Mouse (Mus musculus): Measurements from ENCODE around the gene Pgs1. TPM values are rescaled to one million over a fixed set of nuclear protein-coding genes. Genes with fewer than 3 reads are reported as not detected.

Gene Pgs1
- polyA plus RNA-seq, 1 experiment: 44.8 TPM

DNA sequence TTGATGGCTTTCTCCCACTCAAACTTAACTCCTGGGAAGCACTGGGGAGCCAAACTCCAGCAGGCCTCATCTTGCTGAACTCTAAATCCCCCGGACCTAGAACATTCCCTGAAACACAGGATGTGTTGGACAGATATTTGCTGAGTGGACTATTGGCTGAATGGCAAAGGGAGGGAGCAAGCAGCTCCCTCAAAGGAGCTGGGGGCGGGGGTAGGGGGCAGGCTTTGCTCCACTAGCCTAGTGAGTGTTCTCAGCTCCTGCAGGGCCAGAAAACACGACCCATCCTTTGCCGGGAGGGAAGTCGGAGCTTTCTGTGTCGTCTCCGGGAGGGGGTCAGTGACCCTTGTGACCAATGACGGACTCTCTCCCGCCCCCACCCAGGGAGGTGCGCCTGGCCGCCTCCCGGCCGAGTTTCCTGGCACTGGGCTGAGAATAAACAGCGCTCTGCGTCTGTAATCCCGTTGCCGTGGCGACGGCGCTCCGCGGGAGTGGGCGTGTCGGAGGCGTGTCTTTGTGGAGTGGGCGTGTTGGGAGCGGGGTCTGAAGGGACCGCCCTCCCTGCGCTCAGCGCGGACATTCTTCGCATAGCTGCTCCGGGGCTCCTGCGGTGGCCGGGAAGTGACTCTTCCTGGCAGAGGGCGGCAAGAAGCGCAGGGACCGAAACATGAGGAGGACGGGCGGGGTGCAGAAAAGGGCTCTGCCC is 22.9 kb upstream of the Pgs1 start:
- DNase-seq (ENCODE audit: low read depth): no peak

DNA sequence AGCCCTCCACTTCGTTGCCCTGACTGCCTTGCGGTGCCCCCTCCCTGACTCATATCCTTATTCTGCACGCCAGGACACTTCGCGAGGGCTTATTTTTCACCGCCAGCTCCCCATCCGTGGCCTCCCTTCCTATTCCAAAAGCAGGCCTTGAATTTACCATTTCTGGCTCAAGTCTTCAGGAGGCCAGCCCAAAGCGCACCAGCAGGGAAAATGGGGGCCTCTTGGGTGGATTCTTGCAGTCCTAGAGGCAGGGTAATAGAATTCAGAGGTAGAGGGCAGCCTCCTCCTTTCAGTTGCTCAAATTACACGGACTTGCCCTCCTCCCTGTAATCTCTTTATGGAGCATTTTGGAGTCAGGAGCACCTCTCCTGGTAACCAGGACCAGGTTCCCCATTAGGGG is 22.2 kb upstream of the Pgs1 start:
- no peak for DNase-seq (ENCODE audit: low read depth)

DNA sequence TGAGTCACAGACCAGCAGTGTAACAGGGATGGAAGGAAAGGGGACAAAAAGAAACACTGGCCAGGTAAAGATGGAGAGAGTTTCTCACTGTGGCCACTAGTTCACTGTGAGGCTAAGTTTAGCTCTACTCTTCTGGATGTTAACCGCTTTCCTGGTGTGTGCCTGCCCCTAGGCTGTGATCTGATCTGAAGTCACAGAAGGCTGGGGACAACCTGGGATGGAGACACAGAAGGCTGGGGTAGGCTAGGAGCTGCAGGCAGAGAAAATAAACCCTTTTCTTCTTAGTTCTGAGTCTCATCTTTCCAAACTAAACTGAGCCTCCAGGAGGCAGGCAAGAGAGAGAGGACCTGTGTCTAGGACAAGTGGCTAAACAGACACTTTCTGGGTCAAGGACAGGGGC is 21.8 kb upstream of the Pgs1 start:
- DNase-seq (ENCODE audit: low read depth): no peak

DNA sequence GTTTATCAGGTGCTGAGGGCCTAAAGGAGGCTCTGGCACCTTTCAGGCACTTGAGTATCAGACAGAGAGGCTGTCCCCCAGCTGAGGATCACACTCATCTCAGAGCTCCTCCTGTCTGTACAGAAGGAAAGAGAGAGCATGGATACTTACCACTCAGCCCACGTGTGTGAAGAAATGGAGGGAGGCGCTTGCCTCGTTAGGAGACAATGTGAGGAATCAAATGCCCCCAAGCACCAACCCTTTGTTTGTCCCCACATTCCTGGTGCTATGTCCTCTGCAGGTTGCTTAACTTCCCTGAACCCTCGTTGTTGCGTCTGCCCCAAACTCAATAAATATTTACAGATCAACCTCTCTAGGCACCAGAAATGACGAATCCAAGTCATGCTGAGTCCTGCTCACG is 21.0 kb upstream of the Pgs1 start:
- no peak for DNase-seq (ENCODE audit: low read depth)

DNA sequence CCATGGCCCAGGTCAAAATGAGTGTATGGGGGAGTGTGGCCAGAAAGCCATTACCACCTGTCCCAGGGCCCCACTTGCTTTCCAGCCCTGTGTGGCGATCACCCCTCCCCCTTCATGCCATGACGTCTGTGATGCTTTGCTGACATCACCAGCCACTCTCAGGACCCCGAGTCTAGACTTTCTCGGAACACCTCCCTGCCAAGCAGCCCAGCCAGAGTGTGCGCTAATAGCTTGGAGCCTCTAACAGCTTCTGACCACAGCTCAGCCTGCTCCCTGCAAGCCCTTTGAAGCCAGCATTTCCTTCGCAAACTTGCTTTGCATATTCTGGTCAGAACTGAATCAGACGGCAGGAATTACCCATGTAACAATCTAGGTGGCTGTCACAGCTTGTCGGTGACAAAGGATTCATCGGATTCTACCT is 20.5 kb upstream of the Pgs1 start:
- no peak for DNase-seq (ENCODE audit: low read depth)

DNA sequence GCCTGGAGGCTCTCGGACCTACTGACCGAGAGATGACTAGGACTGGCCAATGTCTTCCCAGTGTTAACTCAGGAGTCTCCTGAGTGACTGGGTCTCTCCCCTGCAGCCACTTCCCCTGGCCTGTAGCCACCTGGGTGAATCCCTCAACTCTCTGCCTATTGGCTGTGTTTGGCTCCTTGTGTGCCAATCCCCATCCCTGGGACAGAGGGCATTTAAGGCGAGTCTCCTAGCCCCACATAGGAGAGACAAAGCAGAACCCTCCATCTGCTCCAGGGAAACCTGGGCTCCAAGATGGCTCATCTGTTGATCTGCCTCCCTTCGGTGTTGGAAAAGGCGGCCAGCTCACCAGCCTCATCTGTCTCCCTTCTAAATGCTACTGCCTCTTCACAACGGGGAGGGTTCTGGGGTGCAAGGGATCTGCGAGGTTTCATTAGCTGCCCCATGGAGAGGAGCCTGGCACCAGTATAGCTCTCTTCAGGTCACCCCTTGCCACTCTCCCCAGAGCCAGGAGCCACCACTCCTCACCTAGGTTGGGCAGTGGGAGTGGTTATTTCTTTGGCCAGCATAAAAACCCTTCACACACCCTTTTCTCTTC is 19.5 kb upstream of the Pgs1 start:
- DNase-seq (ENCODE audit: low read depth): no peak

DNA sequence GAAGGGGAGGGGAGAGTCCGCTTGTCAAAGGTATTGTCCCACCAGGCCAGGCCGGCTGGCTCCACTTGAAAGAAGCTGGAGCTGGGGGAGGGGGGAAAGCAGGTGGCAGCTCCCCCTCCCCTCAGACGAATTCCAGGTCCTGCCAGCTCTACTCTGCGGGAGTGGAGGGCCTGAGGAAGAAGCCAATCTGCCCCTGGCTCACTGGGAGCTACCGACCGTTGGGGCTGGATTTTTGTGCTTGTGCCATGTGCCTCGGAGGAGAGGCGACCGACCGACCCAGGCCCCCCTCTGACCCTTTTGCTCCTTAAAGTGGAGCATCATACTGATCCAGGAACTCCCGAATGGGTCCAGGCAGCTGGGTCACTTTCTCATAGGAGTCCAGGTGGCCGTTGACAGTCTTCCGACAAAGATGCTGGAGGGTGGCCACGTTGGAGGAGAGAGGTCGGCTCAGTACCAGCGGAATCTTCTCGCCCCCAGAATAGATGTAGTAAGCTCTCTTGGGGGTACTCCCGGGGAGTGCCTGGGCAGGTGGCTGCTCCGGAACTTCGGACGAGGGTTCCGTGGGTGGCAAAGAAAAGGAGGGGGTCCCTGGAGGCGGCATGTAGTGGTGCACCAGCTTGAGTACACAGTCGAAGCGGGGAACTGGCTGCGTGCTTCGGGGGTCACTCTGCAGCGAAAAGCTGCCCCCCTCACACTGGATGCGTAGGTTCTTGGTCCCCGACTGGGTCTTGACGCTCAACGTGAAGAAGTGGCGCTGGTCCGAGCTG is 18.7 kb upstream of the Pgs1 start:
- DNase-seq (ENCODE audit: low read depth): no peak

DNA sequence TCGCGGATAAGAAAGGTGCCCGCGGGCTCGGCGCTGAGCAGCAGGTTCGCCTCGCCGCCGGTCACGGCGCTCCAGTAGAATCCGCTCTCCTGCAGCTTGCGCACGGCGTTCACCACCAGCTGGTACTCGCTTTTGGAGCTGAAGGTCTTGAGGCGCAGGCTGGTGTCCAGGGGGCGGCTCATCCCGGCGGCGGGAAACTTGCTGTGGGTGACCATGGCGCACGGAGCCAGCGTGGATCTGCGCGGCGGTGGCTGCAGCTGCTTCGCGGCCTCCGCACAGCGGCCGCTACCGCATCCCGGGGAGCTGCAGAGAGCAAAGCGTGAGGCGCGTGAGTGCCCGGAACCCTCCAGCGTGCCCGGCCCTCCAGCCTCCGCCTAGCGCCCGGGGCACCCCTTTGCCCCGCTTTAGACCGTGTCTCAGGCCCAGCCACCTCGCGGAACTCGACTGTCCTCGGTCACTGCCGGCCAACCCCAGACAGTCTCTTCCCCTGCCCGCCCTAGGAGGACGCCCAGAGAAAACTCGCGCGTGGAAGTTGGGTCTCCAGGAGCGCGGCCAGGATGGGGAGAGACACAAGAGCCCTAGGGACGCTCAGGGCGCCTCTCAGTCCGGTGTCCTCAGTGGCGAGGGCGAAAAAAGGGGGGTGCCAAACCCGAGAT is 17.9 kb upstream of the Pgs1 start:
- DNase-seq (ENCODE audit: low read depth): no peak

DNA sequence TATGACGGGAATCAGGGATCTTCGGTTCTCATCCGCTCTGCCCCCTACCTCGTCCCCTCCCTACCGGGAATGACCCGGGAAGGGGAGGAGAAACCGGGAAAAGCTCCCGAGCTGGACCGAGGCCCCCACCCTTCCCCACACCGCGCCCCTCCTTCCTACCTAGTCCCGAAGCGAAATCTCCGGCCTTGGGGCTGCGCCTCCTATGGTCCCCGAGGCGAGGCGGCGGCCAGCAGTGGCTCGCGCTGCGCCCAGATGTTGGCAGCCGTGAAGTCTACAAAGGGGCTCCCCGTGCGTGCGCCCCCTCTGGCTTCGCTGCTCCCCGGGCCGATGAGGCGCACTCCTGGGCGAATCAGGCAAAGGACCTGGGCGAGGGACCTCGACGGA is 17.4 kb upstream of the Pgs1 start:
- no peak for DNase-seq (ENCODE audit: low read depth)

DNA sequence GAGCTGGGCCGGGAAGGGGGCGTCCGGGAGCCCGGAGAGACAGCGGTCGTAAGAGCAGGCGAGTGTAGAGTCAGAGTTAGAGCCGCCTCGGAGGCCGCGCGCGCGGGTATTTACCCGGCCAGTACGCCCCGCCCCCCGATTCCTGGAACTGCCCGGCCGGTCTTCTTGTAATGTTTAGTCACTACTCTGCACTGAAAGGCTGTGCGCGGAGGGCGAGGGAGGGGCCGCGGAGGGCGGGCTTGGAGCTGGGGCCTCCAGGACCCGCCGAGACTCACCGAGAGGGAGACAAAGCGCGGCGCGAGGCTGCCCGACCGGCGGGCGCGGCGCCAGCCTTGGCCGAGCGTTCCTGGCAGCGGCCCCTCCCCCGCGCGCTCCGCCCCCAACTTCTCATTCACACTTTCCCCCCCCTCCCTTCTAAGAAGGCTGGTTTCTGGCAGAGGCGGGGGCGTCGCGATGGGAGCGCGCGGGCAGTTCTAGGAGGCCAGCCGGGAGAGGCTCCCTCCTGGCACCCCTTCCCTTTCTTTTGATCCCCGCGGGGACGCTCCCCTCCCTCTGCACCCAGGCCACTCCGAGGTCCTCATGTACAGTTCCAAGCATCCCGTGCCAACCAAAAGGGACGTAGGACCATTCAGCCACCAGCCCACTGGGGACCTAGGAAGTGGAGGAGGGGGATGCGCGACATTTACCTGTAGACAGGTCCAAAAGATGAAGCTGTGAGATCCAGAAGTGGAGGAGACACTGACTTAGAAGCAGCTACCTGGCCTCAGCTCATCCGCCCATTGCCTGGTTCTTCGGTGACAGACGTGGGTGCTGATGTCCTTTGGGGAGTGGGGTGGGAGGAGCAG is 16.8 kb upstream of the Pgs1 start:
- DNase-seq (ENCODE audit: low read depth): no peak

DNA sequence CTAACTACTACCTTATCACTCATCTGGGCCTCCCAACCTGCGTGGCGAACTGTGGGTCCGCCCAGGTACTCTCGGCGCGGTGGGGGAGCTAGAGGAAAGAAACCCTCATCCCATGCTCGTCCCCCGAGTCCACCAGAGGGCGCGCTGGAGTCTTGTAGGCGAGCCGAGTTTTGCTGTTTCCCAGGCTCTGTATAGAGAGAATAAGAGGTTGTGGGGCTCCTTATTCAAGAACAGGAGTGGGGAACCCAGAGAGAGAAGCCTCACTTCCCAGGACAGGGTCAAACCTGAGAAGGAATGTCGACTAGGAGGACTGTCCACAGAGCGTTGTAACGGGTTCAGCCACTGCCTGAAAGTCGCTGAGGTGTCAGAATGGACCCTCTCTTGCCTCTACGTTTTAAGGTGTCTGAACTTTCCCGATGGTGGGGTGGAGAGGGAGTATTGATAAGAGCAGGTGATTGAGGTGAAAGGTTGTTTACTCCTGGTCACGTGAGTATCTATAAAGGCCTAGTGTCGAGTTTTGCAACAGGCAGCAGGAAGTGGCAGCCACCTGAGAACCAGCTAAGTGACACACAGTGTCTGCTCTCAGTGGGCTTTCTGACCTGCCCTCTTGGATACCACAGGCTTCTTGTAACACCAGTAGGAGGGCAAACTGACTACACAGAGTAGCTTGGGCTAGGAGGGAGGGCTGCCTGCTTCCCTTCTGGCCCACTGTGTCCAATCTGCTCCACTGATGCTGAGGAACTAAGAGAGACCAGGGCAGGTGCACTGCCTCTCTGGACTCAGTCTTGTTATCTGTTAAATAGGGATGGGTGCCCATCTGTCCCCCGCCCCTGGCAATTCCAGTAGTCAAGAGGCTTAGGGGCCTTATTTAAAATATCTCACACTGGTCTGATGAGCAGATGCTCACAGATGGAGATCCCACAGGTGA is 15.9 kb upstream of the Pgs1 start, which contains the start of gene Socs3:
Gene Socs3 (minus strand): TSS at position 103 of the 928 bp plus-strand sequence.
- no peak for DNase-seq (ENCODE audit: low read depth)

DNA sequence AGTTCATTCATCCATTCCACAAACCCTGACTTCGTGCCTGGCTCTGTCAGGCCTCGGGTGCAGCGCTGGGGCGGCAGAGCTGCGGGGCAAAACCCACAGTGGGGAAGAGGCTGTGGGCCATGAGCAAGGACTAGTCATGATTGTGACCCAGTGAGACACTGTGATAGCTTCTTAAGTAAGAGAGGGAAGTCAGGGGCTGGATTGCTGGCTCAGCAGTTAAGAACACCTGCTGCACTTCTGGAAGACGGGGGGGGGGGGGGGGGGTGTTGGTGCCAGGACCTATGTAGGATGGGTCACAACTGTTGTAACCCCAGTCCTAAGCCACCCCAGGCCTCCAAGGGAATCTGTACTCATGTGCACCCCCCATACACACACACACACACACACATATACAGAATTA is 15.0 kb upstream of the Pgs1 start:
- DNase-seq (ENCODE audit: low read depth): no peak

DNA sequence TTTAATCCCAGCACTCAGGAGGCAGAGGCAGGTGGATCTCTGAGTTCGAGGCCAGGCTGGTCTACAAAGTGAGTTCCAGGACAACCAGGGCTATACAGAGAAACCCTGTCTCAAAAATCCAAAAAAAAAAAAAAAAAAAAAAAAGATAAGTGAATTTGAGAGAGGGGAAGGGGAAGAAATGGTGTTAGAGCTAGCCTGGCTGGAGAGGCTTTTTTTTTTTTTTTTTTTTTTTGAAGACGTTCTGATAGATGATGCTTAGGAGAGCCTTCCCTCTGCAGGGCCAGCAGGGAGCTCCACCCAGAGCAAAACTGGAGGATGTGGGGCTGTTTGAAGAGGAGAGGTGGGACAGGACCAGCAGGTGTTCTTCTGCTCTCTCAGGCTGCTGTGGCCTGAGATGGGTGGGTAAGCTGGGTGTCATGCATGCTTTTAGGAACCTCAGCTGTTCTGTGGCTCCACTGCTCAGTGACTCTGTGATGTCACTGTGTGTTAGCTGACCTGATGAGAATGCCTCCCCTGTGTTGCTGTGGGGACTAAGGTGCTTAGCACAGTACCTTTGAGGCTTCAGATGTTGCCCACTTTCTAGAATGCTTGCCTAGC is 14.3 kb upstream of the Pgs1 start:
- DNase-seq (ENCODE audit: low read depth): no peak

DNA sequence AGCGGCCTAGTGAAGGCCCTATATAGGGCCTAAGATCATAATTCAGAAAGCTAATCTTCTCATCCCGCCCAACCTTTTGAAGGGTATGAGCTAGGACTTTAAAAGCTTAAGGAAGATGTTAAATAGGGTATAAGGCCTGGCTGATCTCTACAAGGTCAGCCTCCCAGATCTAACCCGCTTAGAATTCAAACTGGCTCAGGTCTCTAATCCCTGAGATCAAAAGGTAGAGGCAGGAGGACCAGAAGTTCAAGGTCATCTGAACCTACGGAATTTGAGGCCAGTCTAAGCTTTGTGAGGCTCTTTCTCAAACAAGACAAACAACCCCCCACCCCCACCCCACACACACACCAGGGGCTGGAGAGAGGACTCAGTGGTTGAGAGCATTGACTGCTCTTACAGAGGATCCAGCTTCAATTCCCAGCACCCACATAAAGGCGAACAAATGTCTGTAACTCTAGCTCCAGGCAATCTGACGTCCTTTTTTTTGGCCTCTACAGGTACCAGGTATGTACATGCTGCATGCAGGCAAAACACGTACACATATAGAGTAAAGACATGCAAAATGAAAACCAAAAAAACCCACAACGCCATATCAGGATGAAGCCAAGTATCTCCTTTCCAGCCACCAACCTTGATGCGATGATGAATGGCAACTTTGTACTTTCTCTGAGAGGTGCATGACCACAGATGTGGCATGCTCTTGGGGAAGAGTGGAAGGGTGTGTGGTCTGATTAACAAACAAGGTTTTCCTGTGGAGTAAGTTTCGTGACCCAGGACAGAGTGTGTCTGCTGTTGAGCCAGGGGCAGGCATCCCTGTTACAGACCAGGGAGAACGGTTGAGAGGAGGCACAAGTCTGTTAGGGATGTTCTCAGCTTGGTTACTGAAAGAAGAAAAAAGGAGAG is 13.2 kb upstream of the Pgs1 start:
- DNase-seq (ENCODE audit: low read depth): no peak

DNA sequence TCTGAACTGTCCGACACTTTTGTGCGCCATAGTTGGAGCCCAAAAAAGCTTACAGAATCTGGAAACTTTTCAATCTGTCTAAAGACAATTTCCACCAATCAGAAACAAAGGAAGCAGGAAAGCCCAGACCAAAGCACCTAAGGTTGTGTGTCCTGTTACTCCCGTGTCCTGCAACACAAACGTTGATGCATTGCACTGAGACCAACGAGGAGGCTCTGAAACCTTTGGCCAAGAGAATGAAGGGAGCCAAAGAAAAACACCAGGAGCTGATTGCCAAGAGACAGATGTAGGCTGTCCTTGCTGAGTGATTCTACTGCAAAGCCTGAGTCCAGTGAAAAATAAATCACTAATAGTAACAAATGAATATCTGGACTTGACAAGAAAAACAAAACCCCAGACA is 12.5 kb upstream of the Pgs1 start:
- DNase-seq (ENCODE audit: low read depth): no peak

DNA sequence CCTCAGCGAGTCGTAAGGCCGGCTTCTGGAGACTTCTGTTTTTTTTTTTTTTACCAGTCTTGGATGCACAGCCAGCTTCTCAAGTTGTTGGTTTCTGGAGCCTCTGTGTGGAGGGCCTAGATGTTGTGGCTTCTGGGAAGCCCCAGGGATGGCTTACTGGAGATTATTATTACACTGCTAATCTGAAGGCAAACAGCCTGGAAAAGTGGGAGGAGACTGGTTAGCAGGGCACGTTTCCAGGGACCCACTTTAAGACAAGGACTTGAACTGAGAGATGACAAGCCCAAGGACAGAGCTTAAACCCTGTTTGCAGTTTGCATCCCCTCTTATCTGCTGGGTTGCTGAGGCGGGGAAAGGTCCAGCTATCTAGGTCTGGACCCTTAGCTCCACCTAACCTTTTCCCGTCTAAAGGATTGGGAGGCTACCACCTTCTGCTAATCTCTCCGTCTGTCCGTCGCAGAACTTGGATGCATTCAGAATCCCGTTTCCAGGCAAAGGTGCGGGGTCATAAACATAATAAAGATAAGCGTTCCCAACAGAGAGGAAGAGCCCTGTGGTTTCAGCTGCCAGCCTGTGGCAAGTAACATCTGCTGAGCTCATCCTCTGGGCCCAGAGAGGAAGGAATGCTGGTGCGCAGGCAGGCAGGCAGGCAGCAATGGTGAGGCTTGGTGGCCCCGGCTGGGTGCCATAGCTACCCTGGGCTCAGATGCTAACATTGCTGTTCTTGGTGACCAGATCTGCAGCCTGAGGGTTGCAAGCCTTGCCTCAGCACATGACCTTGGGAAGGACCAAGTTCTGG is 11.6 kb upstream of the Pgs1 start:
- no peak for DNase-seq (ENCODE audit: low read depth)

DNA sequence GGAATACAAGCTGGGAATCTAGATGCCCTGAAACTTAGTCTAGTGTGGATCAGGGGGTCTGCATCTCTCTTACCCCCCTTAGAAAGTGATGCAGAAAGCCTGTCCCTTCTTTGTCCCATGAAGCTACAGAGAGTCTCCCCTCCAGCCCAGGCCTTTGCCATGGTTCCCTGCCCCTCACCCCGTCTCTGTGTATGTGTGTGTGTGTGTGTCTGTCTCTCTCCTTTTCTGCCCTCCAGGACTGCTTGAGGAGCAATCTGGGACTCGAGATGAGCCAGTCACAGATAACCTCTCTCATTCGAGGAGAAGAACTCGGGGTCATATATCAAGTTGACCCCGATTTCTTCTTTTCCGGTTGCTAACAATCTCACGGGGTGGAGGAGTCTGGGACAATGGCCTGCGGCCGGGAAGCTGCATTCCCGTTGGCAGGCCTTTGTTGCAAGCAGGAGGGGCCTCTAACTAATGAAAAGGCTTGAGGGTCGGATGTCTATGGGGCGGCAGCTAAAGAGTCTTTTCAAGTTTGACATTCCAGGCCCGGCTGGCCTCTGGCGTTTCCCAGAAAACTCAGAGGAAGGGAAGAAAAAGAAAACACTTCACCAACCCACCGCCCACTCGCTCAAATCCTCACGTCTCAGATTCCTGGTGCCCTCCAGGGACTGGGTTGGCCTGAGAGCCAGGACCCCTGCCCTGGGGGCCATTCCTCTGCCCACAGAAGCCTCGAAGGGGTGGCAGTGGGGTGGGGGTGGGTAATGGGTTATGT is 10.7 kb upstream of the Pgs1 start:
- DNase-seq (ENCODE audit: low read depth): no peak
